Mouse (Mus musculus) right cerebral cortex, adult 2 months (tissue): ENCODE data around the gene Gfi1b.
A peak's percentile ranks its signal among the peaks of the same experiment; 100 is the strongest.

Experiments
- DNase-seq, 2 experiments: peaks; one replicate each; pipeline ENCODE4 v3.0.0; 2021 to 2022; ENCODE audit warnings: low spot score in 2 of 2

Gene Gfi1b

GRCm38 (mm10) chr2:28621664-28622171 is at the start of gene Gfi1b:
Gfi1b (minus strand) TSS chr2:28621982.
- no peak for DNase-seq

- no peak for DNase-seq
Observed at GRCm38 (mm10) chr2:28671438-28671837, 49.7 kb upstream of the Gfi1b start.

GRCm38 (mm10) chr2:28665818-28666217 is 44.0 kb upstream of the Gfi1b start:
- no peak for DNase-seq

- no peak for DNase-seq
Observed at GRCm38 (mm10) chr2:28662891-28663290, 41.1 kb upstream of the Gfi1b start.

GRCm38 (mm10) chr2:28656216-28656615 is 34.4 kb upstream of the Gfi1b start:
- no peak for DNase-seq

- no peak for DNase-seq
Observed at GRCm38 (mm10) chr2:28654295-28654694, 32.5 kb upstream of the Gfi1b start.

GRCm38 (mm10) chr2:28653351-28653750 is 31.6 kb upstream of the Gfi1b start:
- peak; percentile 46 to 68 for DNase-seq

- DNase-seq, result no peak
Observed at GRCm38 (mm10) chr2:28650526-28650925, 28.7 kb upstream of the Gfi1b start.

- DNase-seq, result no peak
Observed at GRCm38 (mm10) chr2:28643081-28643480, 21.3 kb upstream of the Gfi1b start.

GRCm38 (mm10) chr2:28641435-28641941 is 19.7 kb upstream of the Gfi1b start:
- DNase-seq, result peak; percentile 29 to 40

GRCm38 (mm10) chr2:28640461-28641424 is 19.0 kb upstream of the Gfi1b start, which contains the start of gene Tsc1:
Tsc1 (plus strand) TSS chr2:28641228.
- peak; percentile 93 to 94 for DNase-seq

- no peak for DNase-seq
Observed at GRCm38 (mm10) chr2:28639794-28640193, 18.0 kb upstream of the Gfi1b start.

- no peak for DNase-seq
Observed at GRCm38 (mm10) chr2:28638886-28639285, 17.1 kb upstream of the Gfi1b start.

GRCm38 (mm10) chr2:28638352-28638751 is 16.6 kb upstream of the Gfi1b start:
- no peak for DNase-seq

- no peak for DNase-seq
Observed at GRCm38 (mm10) chr2:28637106-28637845, 15.5 kb upstream of the Gfi1b start.

- no peak for DNase-seq
Observed at GRCm38 (mm10) chr2:28635199-28635598, 13.4 kb upstream of the Gfi1b start.

GRCm38 (mm10) chr2:28633136-28633535 is 11.4 kb upstream of the Gfi1b start:
- DNase-seq, result no peak

GRCm38 (mm10) chr2:28632626-28633025 is 10.8 kb upstream of the Gfi1b start:
- no peak for DNase-seq

GRCm38 (mm10) chr2:28629911-28630381 is 8.2 kb upstream of the Gfi1b start:
- no peak for DNase-seq

GRCm38 (mm10) chr2:28628053-28628452 is 6.3 kb upstream of the Gfi1b start:
- peak in 1 of 2 experiments; percentile 20 for DNase-seq

- no peak for DNase-seq
Observed at GRCm38 (mm10) chr2:28626038-28626437, 4.3 kb upstream of the Gfi1b start.

- DNase-seq, result no peak
Observed at GRCm38 (mm10) chr2:28624870-28625269, 3.1 kb upstream of the Gfi1b start.
